Mouse (Mus musculus) forebrain, embryonic 13.5 days (tissue): ENCODE measurements around the gene Gins2. TPM values are rescaled to one million over a fixed set of nuclear protein-coding genes. Genes with fewer than 3 reads are reported as not detected.

ENCODE experiments used
- ATAC-seq: fragments of 200-750 bp; cut with Nextera tagmentation; 2 replicates; pipeline ENCODE4 v1.8.0; 2017
- H3K27ac ChIP-seq: fragments of 300-500 bp; sonication (generic); 2 replicates; pipeline ENCODE4 v1.5.1; 2015; ENCODE audit warnings: inconsistent platforms, mild to moderate bottlenecking, moderate library complexity
- H3K27me3 ChIP-seq: fragments of 300-500 bp; sonication (generic); 2 replicates; pipeline ENCODE4 v1.6.1; 2015; ENCODE audit warnings: mild to moderate bottlenecking, inconsistent platforms
- H3K36me3 ChIP-seq: fragments of 300-500 bp; sonication (generic); 2 replicates; pipeline ENCODE4 v1.6.1; 2015; ENCODE audit warnings: mild to moderate bottlenecking, inconsistent platforms; ENCODE audit not compliant: poor library complexity, severe bottlenecking
- H3K4me1 ChIP-seq: fragments of 300-500 bp; sonication (generic); 2 replicates; pipeline ENCODE4 v1.6.1; 2015; ENCODE audit warnings: inconsistent platforms
- H3K4me2 ChIP-seq: fragments of 300-500 bp; sonication (generic); 2 replicates; pipeline ENCODE4 v1.6.1; 2015; ENCODE audit warnings: inconsistent platforms, mild to moderate bottlenecking, moderate library complexity
- H3K4me3 ChIP-seq: fragments of 300-500 bp; sonication (generic); 2 replicates; pipeline ENCODE4 v1.5.1; 2015; ENCODE audit warnings: mild to moderate bottlenecking, inconsistent platforms
- H3K9ac ChIP-seq: fragments of 300-500 bp; sonication (generic); 2 replicates; pipeline ENCODE4 v1.6.1; 2015; ENCODE audit warnings: mild to moderate bottlenecking, inconsistent platforms
- H3K9me3 ChIP-seq: fragments of 300-500 bp; sonication (generic); replicated peaks from 2 replicates; pipeline ENCODE4 v1.6.1; 2016; ENCODE audit warnings: inconsistent platforms
- WGBS: fragments of 180-500 bp; shearing (Covaris S2); methylation state at CpG from one replicate; pipeline ENCODE4 v1.1.7; 2015; 5-methylcytosine and 5-hydroxymethylcytosine counted together
- polyA plus RNA-seq: library from polyadenylated mRNA; unstranded; fragments of >200 nt; fragmentation: Nextera tagmentation; extraction: Ambion mirVana; gene quantifications from 2 replicates; pipeline ENCODE4 v1.2.1, GENCODE M21; 2015

The Gins2 gene
- polyA plus RNA-seq, 1 experiment from 2014 or later: 66.9 TPM

DNA sequence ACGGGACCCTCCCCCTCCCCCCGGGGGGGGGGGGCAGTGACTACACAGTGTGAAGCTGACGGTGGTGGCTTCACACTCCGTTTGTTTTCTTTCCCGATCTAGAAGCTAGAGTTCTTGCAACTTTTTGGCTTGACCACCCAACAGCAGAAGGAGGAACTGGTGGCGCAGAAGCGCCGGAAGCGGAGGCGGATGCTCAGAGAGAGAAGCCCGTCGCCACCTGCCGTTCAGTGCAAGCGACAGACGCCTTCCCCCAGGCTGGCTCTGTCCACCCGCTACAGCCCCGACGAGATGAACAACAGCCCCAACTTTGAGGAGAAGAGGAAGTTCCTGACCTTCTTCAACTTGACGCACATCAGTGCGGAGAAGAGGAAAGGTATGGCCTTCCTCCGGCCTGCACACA lies 16.6 kb downstream of the Gins2 start:
- Histone ChIP-seq H3K9ac (no peak overlapping the region), H3K27me3 (no peaks in the 10 kb centered on the region), H3K4me3 (no peak overlapping the region), H3K27ac (no peak overlapping the region), H3K4me1 (peaks cover 11% of the 10 kb centered on the region), H3K4me2 (no peak overlapping the region), H3K9me3 (no peaks in the 10 kb centered on the region), H3K36me3 (peaks cover 100% of the 10 kb centered on the region)
- ATAC-seq: no peak
- WGBS: 80% methylated on average over 21 of the region's 21 CpGs

DNA sequence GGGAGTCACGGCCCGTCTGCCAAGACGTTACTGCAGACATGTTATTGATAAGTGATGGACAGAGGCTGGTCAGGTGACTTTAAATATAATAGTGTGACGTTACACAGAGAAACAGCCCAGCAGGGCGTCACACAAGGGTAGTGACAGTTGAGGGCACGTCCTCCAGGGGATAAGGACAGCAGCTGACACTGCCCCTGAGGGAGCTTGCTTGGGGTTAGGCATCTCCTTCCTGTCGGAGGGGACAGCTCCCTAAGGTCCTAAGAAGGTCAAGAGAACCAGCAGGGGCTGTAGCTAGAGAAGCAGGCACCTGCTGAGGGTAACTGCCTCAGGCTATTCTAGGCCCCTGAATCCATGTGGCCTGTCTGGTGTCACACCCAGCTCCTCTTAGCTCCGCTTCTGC lies 17.5 kb downstream of the Gins2 start:
- no peaks in the 10 kb centered on the region for H3K27me3 ChIP-seq
- H3K36me3 ChIP-seq: peaks cover 100% of the 10 kb centered on the region
- no peak overlapping the region for H3K4me3 ChIP-seq
- no peaks in the 10 kb centered on the region for H3K9me3 ChIP-seq
- no peak for ATAC-seq
- H3K9ac ChIP-seq: no peak overlapping the region
- H3K27ac ChIP-seq: no peak overlapping the region
- H3K4me2 ChIP-seq: no peak overlapping the region
- H3K4me1 ChIP-seq: peaks cover 21% of the 10 kb centered on the region
- WGBS: 81% methylated on average over 8 of the region's 8 CpGs

GRCm38 (mm10) chr8:120569939-120570715 lies 19.0 kb downstream of the Gins2 start:
- Histone ChIP-seq H3K27ac (peak overlapping the region; percentile 51), H3K4me1 (peaks cover 35% of the 10 kb centered on the region), H3K4me2 (no peak overlapping the region), H3K27me3 (no peaks in the 10 kb centered on the region), H3K9me3 (no peaks in the 10 kb centered on the region), H3K4me3 (no peak overlapping the region), H3K36me3 (peaks cover 100% of the 10 kb centered on the region), H3K9ac (no peak overlapping the region)
- 59% methylated on average over 13 of the region's 13 CpGs for WGBS
- peak; percentile 16; the same call in 1 of the 2 replicates for ATAC-seq

- WGBS: 96% methylated on average over 17 of the region's 17 CpGs
- Histone ChIP-seq H3K4me3 (no peak overlapping the region), H3K9ac (no peak overlapping the region), H3K27me3 (no peaks in the 10 kb centered on the region), H3K36me3 (peaks cover 91% of the 10 kb centered on the region), H3K4me1 (peaks cover 45% of the 10 kb centered on the region), H3K9me3 (no peaks in the 10 kb centered on the region), H3K4me2 (no peak overlapping the region), H3K27ac (peak overlapping the region; percentile 51; the same call in 1 of the 2 replicates)
- no peak for ATAC-seq
Measured at GRCm38 (mm10) chr8:120569123-120569522, 20.0 kb downstream of the Gins2 start.

- ATAC-seq: no peak
- Histone ChIP-seq H3K9me3 (no peaks in the 10 kb centered on the region), H3K27ac (no peak overlapping the region; the same call in 1 of the 2 replicates), H3K4me1 (peaks cover 54% of the 10 kb centered on the region), H3K36me3 (peaks cover 82% of the 10 kb centered on the region), H3K9ac (no peak overlapping the region), H3K4me3 (no peak overlapping the region), H3K4me2 (no peak overlapping the region), H3K27me3 (no peaks in the 10 kb centered on the region)
- 96% methylated on average over 36 of the region's 37 CpGs for WGBS
Measured at GRCm38 (mm10) chr8:120568164-120568798, 20.8 kb downstream of the Gins2 start.

DNA sequence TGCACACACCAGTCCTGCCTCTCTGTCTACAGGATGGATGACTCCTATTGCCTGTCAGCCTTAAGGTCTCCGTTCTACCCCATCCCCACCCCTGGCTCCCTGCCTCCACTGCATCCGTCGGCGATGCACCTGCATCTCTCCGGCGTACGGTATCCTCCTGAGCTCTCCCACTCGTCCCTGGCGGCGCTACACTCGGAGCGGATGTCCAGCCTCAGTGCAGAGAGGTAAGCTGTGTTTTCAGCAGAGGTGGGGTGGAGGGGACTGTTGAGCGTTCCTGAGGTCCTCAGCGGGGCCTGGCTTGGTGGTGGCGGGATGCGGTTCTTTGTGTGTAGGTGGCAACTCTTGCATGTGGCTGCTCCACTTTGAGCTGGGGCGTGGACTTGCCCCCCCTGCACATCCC lies 21.4 kb downstream of the Gins2 start:
- 96% methylated on average over 17 of the region's 17 CpGs for WGBS
- H3K4me2 ChIP-seq: no peak overlapping the region
- H3K36me3 ChIP-seq: peaks cover 77% of the 10 kb centered on the region
- no peak for ATAC-seq
- H3K9me3 ChIP-seq: no peaks in the 10 kb centered on the region
- H3K27ac ChIP-seq: no peak overlapping the region; the same call in 1 of the 2 replicates
- no peak overlapping the region for H3K9ac ChIP-seq
- H3K4me1 ChIP-seq: peaks cover 59% of the 10 kb centered on the region
- no peaks in the 10 kb centered on the region for H3K27me3 ChIP-seq
- no peak overlapping the region for H3K4me3 ChIP-seq

DNA sequence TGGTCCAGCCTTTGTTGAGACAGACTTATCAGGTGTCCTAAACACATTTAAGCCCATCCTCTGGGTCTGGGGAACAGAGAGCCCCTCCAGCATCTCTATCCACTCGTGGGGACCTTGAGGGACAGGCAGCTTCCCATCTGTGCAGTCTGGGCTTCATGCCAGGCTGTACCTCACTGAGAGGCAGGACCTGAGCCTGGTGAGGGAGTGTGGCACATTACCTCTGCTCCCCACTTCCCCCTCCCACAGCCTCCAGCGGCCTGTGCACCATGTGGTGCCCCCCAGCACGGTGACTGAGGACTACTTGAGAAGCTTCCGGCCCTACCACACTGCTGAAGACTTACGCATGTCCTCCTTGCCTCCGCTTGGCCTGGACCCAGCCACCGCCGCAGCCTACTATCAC lies 22.4 kb downstream of the Gins2 start:
- H3K36me3 ChIP-seq: peaks cover 66% of the 10 kb centered on the region
- H3K27ac ChIP-seq: peak overlapping the region; percentile 94
- peaks cover 70% of the 10 kb centered on the region for H3K4me1 ChIP-seq

GRCm38 (mm10) chr8:120565151-120565711 lies 23.9 kb downstream of the Gins2 start:
- Histone ChIP-seq H3K4me1 (peaks cover 79% of the 10 kb centered on the region), H3K27ac (peak overlapping the region; percentile 94), H3K9me3 (no peaks in the 10 kb centered on the region), H3K4me2 (no peak overlapping the region), H3K4me3 (no peak overlapping the region), H3K36me3 (peaks cover 52% of the 10 kb centered on the region), H3K9ac (peak overlapping the region; percentile 35; the same call in 1 of the 2 replicates), H3K27me3 (no peaks in the 10 kb centered on the region)
- ATAC-seq: 0 out of 2 replicates have a peak, but pooled peaks have one; percentile 11
- 15% methylated on average over 7 of the region's 7 CpGs for WGBS

More for the DNA sequence above, 22.4 kb downstream of the Gins2 start:
- Histone ChIP-seq H3K27me3 (no peaks in the 10 kb centered on the region), H3K4me2 (no peak overlapping the region), H3K4me3 (no peak overlapping the region), H3K9me3 (no peaks in the 10 kb centered on the region), H3K9ac (peak overlapping the region; percentile 30; the same call in 1 of the 2 replicates)
- no peak; the same call in 1 of the 2 replicates for ATAC-seq
- 64% methylated on average over 8 of the region's 8 CpGs for WGBS

DNA sequence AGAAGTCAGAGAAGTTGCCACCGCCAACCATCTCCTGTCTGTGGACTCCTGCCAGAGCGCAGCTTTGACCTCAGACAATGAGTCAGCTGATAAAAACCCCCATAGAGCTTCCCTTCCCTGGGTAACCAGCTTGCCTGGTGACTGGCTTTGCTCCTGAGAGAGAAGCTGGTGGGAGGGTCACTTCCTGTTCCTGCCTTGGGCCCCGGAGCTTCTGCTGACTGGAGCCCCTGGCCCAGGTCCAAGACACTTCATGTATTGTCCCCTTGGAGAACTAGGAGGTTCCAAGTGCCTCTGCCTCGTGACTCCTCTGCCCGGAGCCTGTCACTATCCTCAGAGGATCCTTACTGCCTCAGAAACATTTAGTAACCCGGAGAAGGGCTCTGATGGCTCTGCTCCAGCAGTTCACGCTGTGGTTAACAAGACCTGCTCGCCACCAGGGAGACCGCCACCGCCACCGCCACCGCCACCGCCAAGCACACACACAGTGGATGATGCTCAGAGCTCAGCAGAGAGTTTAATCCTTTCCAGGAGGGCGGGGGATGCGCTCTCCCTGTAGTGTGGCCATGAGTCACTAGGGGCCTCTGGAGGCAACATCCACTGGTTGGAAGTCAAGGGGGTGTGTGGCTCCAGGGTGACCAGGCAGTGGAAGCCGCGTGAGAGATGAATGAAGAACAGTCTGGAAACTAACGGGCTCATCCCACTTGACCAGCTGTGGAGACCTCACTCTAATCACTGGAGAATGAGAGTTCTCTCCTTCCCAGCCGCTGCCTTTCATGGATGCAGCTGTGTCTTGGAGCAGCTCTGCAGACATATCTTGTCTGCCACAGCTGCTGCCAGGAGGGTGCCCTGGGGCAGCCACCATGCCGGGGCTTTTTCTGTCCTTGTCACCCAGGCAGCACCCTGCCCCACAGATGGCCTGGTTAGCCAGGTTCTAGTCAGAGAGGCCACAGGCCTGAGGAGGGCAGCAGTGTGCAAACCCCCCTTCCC lies 25.0 kb downstream of the Gins2 start:
- H3K27me3 ChIP-seq: no peaks in the 10 kb centered on the region
- H3K4me2 ChIP-seq: peak overlapping the region; percentile 27
- H3K36me3 ChIP-seq: peaks cover 41% of the 10 kb centered on the region
- peak overlapping the region; percentile 36 for H3K9ac ChIP-seq
- H3K27ac ChIP-seq: peak overlapping the region; percentile 94
- H3K4me3 ChIP-seq: peak overlapping the region; percentile 5; the same call in 1 of the 2 replicates
- no peaks in the 10 kb centered on the region for H3K9me3 ChIP-seq
- peak; percentile 19; the same call in 1 of the 2 replicates for ATAC-seq
- 9% methylated on average over 20 of the region's 20 CpGs for WGBS
- H3K4me1 ChIP-seq: peaks cover 84% of the 10 kb centered on the region

DNA sequence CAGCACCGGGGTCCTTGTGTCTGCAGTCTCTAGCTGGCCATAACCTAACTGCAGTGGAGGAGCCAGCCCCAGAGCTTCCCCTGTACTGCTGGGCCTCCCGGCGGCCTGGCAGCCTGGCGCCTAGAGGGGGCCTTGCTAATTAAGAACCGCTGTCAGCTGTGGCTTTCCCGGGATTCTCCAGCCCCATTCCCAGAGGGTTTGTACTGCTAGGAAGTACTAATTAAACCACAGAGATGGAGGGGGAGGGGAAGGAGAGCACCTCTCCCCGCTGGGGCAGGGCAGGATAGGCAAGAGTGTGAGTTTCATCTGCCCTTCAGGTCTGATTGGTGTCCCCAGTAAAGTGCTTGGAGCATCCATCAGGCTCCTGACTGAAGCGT lies 25.8 kb downstream of the Gins2 start:
- peak; percentile 29; the same call in 1 of the 2 replicates for ATAC-seq
- Histone ChIP-seq H3K9ac (peak overlapping the region; percentile 36; the same call in 1 of the 2 replicates), H3K9me3 (no peaks in the 10 kb centered on the region), H3K4me3 (peak overlapping the region; percentile 5; the same call in 1 of the 2 replicates), H3K4me1 (peaks cover 92% of the 10 kb centered on the region), H3K36me3 (peaks cover 33% of the 10 kb centered on the region), H3K4me2 (peak overlapping the region; percentile 27), H3K27me3 (no peaks in the 10 kb centered on the region), H3K27ac (peak overlapping the region; percentile 94)
- WGBS: 3% methylated on average over 8 of the region's 8 CpGs

- peak overlapping the region; percentile 17; the same call in 1 of the 2 replicates for H3K9ac ChIP-seq
- H3K36me3 ChIP-seq: peaks cover 27% of the 10 kb centered on the region
- H3K27me3 ChIP-seq: no peaks in the 10 kb centered on the region
- H3K4me1 ChIP-seq: peaks cover 97% of the 10 kb centered on the region
- H3K4me3 ChIP-seq: no peak overlapping the region
- no peaks in the 10 kb centered on the region for H3K9me3 ChIP-seq
- WGBS: 67% methylated on average over 18 of the region's 18 CpGs
- peak overlapping the region; percentile 94 for H3K27ac ChIP-seq
- H3K4me2 ChIP-seq: peak overlapping the region; percentile 27; the same call in 1 of the 2 replicates
- ATAC-seq: no peak
Measured at GRCm38 (mm10) chr8:120562680-120563347, 26.3 kb downstream of the Gins2 start.
